Mouse (Mus musculus) forelimb bud, embryonic 11.5 days (tissue): ENCODE data around the gene Rd3l.

ENCODE experiments used
- DNase-seq: peaks from one replicate; pipeline ENCODE4 v3.0.0-alpha.2; 2012; ENCODE audit warnings: low read depth, low spot score

Rd3l gene

DNA sequence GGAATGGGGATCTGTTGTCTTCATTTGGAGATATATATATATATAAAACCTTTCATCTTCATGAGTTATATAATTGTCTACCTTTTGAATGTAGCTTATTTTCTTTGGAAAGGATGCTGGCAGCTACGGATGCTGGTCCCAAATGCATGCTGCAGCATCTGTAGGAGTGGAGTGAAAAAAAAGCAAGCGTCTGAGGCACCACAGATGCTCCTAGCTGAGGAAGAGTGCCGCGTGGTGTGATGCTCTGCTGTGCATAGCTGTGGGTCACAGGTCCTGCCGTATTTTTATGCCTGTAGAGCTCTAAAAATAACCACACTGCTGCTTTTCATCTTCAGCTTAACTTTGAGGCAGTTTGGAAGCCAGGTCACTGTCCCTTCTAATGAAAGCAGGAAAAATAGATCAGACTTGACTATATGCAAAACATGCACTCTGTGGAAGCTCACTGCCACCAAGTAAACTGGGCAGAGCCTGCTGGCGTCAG, at the start of gene Rd3l:
TSS of gene Rd3l (minus strand) at position 431 of the 481 bp plus-strand sequence.
- no peak for DNase-seq

GRCm38 (mm10) chr12:112027408-112027807, 46.3 kb upstream of the Rd3l start:
- no peak for DNase-seq

DNA sequence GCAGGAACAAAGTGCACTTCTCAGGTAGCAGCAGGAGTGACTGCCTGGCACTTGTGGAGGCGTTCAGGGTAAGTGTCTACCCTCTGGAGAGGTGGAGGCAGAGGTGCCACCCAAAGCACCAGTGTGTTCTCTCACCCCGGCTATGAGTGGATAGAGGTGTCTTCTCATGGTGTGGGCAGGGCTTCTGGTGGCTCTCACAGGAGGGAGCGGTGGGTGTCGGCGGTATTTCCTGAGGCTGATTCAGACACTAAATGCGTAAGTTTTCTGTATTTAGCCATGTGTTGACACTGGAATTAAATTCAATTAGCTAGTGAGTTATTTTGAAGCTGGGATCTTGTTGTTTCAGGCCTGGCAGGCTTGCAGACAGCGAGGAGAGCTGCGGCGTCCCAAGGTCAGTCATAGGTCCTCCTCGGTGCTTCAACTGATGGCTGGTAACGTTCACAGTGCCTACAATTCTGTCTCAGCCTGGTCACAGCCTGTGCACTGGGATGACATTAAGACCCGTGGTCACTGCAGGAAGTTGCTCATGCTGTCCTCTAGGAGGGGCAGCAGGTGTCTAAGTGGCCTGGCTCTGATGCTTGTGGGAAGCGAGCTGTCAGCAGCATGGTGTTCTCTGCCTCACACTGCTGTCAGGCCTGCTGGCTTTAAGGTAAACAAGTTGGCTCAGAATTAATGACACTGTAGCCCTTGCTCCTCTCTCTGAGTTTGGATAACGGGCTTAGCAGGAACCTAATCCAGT, 45.0 kb upstream of the Rd3l start:
- no peak for DNase-seq

- DNase-seq: no peak
Measured at GRCm38 (mm10) chr12:112025457-112025856, 44.3 kb upstream of the Rd3l start.

- no peak for DNase-seq
Measured at GRCm38 (mm10) chr12:112024581-112025310, 43.6 kb upstream of the Rd3l start.

- no peak for DNase-seq
Measured at GRCm38 (mm10) chr12:112023306-112023705, 42.2 kb upstream of the Rd3l start.

- DNase-seq: peak; percentile 57
Measured at GRCm38 (mm10) chr12:112016346-112016745, 35.2 kb upstream of the Rd3l start.

DNA sequence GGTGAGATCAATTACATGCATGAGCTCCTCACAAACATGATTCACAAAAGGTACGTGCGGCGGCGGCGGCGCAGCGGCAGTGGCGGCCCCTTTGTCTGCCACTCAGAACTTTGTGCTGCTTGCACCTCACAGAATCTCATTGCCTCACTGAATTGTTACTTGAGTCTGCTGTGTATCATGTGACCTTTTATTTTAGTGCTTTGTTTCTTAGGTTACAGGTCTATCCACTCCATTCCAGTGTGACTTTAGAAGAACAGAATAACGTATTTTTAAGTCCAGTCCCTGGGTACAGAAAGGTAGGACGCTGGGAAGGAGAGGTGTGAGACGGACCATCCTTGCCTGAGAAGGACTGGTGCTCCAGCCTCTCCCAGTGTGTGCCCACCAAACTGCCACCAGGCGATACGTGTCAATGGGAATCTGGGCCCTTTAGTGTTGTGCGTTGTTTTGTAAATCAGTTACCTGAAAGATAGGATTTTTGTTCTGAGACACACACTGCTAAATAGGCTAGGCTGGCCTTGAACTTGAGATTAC, 32.2 kb upstream of the Rd3l start:
- DNase-seq: no peak

DNA sequence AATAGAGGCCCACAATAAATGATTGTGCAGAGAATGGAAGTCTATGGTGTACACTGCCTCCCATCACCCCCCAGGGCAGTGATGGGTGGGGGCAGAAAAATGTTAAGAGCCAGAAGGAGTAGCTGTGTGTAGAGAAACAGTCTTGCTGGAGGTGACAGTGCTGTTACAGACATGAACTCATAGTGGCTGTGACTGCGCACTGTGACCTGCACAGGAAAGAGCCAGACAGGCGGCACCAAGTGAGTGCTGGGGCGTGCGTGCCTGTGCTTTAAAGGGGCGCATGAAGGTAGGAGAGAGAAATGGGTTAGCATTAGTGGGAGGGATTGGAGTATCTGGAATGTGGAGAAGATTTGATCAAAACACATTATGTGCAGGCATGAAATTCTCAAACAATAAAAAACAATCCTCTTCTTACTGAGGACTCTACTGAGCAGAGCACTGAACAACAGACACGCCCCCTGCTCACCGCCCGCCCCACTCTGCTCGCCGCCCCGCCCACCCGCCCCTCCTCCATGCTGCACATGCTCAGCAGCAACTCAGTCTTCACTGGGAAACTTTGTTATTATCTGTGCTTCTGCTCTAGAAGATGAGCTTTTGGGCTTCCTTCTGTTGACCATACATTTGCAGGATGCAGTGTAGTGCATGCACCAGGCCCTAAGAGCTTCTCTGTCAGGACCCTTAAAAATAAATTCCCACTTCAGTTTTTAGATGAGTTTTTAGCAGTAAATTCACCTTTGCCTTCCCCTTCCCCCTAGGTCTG, 31.6 kb upstream of the Rd3l start:
- no peak for DNase-seq

GRCm38 (mm10) chr12:112001223-112001622, 20.1 kb upstream of the Rd3l start:
- DNase-seq: peak; percentile 77

GRCm38 (mm10) chr12:111999735-112000134, 18.6 kb upstream of the Rd3l start:
- DNase-seq: no peak

GRCm38 (mm10) chr12:111995161-111995560, 14.0 kb upstream of the Rd3l start:
- DNase-seq: no peak

DNA sequence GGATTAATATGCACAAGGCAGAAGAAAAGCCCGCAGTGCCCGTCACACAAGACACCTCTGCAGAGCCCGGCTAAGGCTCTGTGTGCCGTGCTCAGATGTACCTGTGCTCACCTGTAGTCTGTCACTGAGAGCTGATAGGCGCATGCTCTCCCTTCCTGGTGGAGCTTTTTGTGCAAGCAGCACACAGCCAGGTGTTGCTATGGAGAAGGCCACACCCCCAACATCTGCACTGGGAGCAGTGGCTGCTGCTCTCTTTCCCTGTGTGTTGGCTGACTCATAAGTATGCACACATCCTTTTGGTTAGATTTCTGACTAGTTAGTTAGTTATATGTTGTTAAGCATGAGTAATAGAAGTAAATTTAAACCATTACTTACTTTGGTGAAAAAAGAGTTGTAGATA, 11.5 kb upstream of the Rd3l start:
- DNase-seq: no peak

- DNase-seq: no peak
Measured at GRCm38 (mm10) chr12:111986756-111987155, 5.6 kb upstream of the Rd3l start.

DNA sequence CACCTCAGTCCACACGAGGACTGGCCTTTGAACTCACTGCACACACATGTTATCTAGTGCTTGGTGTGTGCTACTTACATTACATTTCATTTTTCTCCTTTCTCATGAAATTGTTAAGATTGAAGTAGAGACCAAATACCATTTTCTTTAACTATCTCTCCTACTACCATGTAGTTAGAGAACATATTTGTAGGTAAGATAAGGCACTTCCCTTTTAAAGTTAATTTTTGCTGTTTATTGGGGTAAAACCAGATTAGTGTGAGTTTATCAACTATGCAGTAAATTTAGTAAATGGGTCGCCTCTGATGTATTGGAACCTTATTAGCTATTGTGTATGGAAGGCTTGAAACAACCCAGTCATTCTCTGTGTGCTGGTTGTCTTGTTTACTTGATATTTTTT, 2.0 kb upstream of the Rd3l start:
- no peak for DNase-seq

- no peak for DNase-seq
Measured at GRCm38 (mm10) chr12:111981831-111982230, 714 bp upstream of the Rd3l start.

DNA sequence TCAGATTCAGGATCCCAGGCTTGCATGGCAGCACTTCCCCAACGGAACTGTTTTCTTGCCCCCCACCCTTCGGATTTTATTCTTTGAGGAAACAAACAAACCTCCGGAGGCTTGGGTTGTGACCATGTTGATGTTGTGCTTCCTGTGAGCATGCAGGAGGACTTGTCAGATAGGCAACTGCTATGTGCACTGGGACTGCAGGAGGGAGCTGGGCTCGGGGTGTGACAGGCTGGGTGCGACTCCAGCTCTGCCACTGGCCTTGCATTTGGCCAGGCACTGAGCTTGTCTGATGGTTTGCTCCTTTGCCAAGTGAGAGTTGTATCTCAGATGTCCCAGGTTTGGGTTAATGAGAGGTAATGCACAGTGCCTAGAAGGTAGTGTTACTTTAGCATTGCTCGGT, 2.8 kb downstream of the Rd3l start:
- no peak for DNase-seq

DNA sequence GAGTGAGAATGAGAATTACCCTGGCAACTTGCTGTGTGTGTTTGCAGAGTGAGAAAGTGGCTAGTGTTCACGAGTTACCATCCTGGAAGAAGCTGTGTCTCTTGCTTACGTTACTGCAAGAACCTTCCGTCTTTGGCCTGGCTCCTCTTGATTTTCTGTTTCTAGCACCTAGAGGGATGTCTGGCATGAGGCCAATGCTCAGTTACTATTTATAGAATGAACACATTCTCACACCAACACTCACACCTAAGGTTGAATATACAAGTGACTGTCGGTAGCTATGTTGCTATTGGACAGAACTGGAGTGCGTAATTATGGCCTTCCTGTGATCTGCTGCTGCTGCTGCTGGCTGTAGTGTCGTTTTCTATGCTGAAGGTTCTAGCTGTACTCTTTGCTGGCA, 4.0 kb downstream of the Rd3l start:
- DNase-seq: no peak

GRCm38 (mm10) chr12:111974578-111974977, 6.5 kb downstream of the Rd3l start:
- no peak for DNase-seq

GRCm38 (mm10) chr12:111972504-111972903, 8.6 kb downstream of the Rd3l start:
- DNase-seq: no peak

DNA sequence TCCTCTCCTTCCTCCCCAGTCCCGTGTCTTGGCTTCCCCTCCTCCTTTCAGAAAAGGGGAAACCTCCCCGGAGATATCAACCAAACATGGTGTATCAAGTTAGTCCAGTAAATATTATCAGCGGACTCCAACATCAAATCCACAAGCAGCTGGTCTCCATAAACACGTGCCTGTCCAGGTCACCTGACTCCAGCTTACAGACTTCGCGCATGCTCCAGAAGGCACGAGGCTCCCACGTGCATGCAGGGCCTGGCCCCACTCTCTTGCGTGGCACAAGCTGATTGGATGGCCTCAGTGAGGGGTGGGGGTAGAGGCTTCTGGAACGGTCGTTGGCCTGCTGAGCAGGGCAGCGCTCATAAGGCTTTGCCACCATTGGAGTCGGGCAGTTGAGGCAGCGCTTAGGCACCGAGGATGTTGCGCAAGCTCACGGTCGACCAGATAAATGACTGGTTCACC, 9.9 kb downstream of the Rd3l start, which contains the start of gene Tdrd9:
TSS of gene Tdrd9 (plus strand) at position 329 of the 456 bp plus-strand sequence.
- no peak for DNase-seq

GRCm38 (mm10) chr12:111970085-111970484, 11.0 kb downstream of the Rd3l start:
- no peak for DNase-seq
